Mouse (Mus musculus) spleen, adult 2 months (tissue): ENCODE data around the gene Egflam. TPM values are rescaled to one million over a fixed set of nuclear protein-coding genes. Genes with fewer than 3 reads are reported as not detected.

Experiments used
- DNase-seq, 2 experiments: peaks; one replicate each; pipeline versions ENCODE4 v3.0.0 to v3.0.0-alpha.2; 2012 to 2021; ENCODE audit warnings: low spot score in 2 of 2, low read depth in 1 of 2
- H3K27ac ChIP-seq: fragments of 200-500 bp; 2 replicates; pipeline ENCODE4 v1.5.1; 2012; ENCODE audit warnings: low read length, inconsistent platforms; ENCODE audit not compliant: insufficient read depth
- H3K27me3 ChIP-seq: fragments of 200-500 bp; 2 replicates; pipeline ENCODE4 v1.6.1; 2012; ENCODE audit warnings: mild to moderate bottlenecking, moderate library complexity, low read length, inconsistent platforms; ENCODE audit not compliant: control insufficient read depth, insufficient read depth
- H3K36me3 ChIP-seq: fragments of 200-500 bp; 2 replicates; pipeline ENCODE4 v1.6.1; 2012; ENCODE audit warnings: mild to moderate bottlenecking, low read length, inconsistent platforms; ENCODE audit not compliant: control insufficient read depth, insufficient read depth
- H3K4me1 ChIP-seq: fragments of 200-500 bp; 2 replicates; pipeline ENCODE4 v1.6.1; 2011; ENCODE audit warnings: inconsistent platforms; ENCODE audit not compliant: control insufficient read depth, insufficient read depth, insufficient read length
- H3K4me3 ChIP-seq: fragments of 200-500 bp; 2 replicates; pipeline ENCODE4 v1.5.1; 2011; ENCODE audit warnings: mild to moderate bottlenecking, inconsistent platforms; ENCODE audit not compliant: insufficient read depth, insufficient read length; ENCODE audit errors: extremely low read depth
- CTCF ChIP-seq: fragments of 200-500 bp; IDR thresholded peaks from 2 replicates; pipeline ENCODE4 v1.5.1; 2011; ENCODE audit warnings: mild to moderate bottlenecking, inconsistent platforms; ENCODE audit not compliant: insufficient read depth, insufficient read length, insufficient replicate concordance; ENCODE audit errors: extremely low read depth
- POLR2A ChIP-seq: fragments of 200-500 bp; IDR thresholded peaks from 2 replicates; pipeline ENCODE4 v1.6.1; 2011; ENCODE audit warnings: low read depth, low read length, inconsistent platforms
- WGBS: fragments of 180-500 bp; shearing (Covaris S2); methylation state at CpG from one replicate; pipeline ENCODE4 v1.1.7; 2018; 5-methylcytosine and 5-hydroxymethylcytosine counted together
- polyA plus RNA-seq: library from polyadenylated mRNA; depleted of rRNA; stranded (reverse); fragments of >200 nt; gene quantifications from 2 replicates; pipeline ENCODE4 v1.2.3, GENCODE M21; 2012

Gene Egflam
- polyA plus RNA-seq, 1 experiment, result 2.6 TPM

DNA sequence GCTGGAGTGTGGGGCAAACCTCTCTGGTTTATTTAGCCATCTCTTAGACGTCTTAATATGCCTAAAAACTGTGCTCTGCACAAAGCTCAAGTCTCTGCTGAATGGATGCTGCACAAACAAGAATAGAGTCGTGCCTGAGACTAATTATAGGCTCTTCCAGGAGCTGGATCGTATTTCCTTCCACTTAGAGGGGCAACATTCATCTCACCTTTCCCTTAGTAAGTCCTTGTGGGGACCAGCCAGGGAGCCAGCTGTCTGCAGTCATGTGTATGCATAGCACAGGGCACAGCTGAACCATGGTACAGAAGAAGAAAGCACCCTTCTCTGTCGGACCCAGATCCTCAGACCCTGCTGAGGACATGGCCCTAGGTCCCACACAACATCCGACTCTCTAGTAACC, 192.1 kb downstream of the Egflam start:
- H3K4me3 ChIP-seq, result no peak overlapping the region
- 54% methylated on average over 5 of the region's 5 CpGs for WGBS
- TF ChIP-seq POLR2A, result no peak
- TF ChIP-seq CTCF, result no peak
- H3K36me3 ChIP-seq, result no peaks in the 10 kb centered on the region
- H3K4me1 ChIP-seq, result no peaks in the 10 kb centered on the region
- H3K27me3 ChIP-seq, result peaks cover 4% of the 10 kb centered on the region
- DNase-seq, result no peak
- no peak overlapping the region for H3K27ac ChIP-seq

DNA sequence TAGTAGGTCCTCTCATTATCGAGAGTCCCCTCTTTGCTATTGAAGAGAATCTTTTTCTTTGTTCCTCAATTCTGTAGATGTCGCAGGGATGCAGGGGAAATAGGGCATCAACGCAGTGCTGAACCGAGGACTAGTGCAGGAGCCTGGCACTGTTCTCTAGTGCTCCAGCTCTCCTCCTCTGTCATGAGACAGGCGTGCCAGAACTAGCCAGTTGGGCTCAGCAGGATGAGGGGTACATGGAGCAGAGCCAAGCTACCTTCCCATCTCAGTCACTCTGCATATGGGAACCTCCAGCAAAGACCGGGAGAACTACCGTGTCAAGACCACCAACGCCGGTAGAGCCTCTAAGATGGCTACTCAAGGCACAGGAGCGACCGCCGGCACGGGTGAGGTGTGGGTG, 193.3 kb downstream of the Egflam start:
- TF ChIP-seq POLR2A (no peak), CTCF (no peak)
- DNase-seq, result no peak
- Histone ChIP-seq H3K36me3 (no peaks in the 10 kb centered on the region), H3K27ac (no peak overlapping the region), H3K4me3 (no peak overlapping the region), H3K4me1 (no peaks in the 10 kb centered on the region), H3K27me3 (peaks cover 4% of the 10 kb centered on the region)
- WGBS, result 84% methylated on average over 13 of the region's 13 CpGs

DNA sequence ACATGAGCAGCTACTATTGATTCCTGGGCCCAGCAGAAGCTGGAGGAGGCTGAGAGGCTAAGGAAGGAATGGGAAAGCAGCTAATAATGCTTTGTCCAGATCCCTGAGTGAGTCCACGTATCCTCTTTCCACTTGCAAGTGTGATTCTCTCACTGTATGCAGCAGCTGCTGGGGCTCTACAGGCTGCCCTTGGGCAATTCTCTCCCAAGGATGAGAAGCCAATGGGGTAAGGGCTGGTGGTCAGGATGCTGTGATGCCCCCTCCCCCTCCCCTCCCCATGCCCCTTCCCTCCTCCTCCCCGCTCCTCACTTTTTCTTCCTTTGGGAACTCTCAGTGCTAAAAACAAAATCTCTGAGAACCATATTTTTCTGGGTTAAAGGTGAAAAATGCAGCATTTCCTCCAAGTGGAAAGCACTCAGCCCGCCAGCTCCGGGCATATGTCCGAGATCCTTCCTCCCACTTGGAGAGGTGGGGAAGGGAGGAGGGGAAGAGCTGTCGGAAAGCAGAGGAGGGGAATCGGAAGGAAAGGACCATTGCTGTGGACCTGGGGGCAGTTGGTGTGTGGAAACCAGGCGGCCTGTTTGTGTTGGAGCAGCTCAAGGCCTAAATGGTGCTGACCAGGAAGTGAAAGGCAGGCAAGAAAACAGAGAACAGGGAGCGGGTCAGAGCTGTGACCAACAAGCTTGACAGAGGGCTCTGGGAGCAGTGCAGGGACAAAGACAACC, 194.4 kb downstream of the Egflam start:
- peaks cover 4% of the 10 kb centered on the region for H3K27me3 ChIP-seq
- H3K4me3 ChIP-seq, result no peak overlapping the region
- H3K4me1 ChIP-seq, result no peaks in the 10 kb centered on the region
- no peak for DNase-seq
- 52% methylated on average over 9 of the region's 9 CpGs for WGBS
- no peaks in the 10 kb centered on the region for H3K36me3 ChIP-seq
- TF ChIP-seq POLR2A, result no peak
- no peak for TF ChIP-seq CTCF
- H3K27ac ChIP-seq, result peak overlapping the region; percentile 25; the same call in 1 of the 2 replicates

DNA sequence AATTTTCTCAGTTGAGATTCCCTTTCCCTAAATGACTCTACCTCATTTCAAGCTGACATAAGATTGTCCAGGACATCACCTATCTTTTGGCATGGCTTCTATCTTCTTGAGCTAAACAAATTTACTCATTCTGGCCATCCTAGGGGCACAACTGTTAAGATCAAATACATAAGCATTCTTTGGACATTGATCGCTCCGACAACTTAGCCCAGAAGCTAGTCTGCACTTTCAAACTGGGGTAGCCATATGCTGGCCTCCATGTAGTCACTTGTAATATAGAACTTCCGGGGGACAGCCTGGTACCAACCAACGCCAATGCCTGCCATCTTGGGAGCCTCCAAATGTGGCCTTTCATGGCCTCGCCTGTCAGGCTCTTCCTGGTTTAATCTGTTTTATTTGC, 195.2 kb downstream of the Egflam start:
- H3K4me1 ChIP-seq, result no peaks in the 10 kb centered on the region
- TF ChIP-seq CTCF, result no peak
- no peak for TF ChIP-seq POLR2A
- H3K36me3 ChIP-seq, result no peaks in the 10 kb centered on the region
- DNase-seq, result no peak
- H3K27ac ChIP-seq, result no peak overlapping the region
- WGBS, result 82% methylated on average over 5 of the region's 5 CpGs
- no peak overlapping the region for H3K4me3 ChIP-seq
- peaks cover 4% of the 10 kb centered on the region for H3K27me3 ChIP-seq

DNA sequence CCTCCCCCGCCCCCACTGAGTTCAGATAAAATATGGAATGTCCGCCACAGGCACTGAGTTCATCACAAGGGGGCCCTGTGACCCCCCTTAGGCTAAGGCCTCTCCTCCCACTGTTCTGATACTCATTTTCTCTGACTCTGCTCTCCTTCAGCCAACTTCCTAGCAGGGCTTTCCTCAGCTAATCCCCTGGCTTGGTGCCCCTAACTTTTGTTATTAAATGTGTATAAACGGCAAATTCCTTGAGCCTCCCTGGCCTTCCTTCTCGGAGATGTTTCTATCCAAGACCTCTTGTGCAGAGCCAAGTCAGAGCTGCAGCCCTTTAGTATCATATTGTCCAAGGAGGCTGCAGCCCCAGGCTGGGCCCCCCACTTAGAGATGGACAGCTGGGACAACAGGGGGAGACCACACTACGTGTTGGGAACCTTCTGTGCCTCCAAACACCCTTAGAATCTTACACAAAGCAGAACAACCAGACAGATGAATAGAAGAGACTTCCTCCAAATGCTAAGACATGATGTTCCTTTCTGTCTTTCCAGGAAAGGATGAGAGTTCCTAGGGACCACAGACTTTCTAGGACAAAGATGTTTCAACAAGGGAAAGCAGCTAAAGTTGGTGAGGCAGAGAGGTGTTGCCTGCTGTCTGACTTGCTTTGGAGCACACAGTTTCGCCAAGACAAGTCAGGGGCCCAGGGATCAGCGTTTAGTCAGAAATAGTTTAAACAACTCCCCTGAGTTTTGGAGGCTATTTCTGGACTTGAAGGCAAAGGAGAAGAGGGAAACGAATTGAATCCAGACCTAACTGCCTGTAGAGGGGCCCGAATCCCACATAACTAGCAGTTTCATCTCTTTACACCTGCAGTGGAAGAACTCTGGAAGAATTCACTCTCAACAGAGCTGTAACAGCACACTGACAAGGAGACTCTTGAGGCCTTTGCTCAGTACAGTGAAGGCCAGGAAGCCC, 196.5 kb downstream of the Egflam start:
- Histone ChIP-seq H3K36me3 (no peaks in the 10 kb centered on the region), H3K4me3 (no peak overlapping the region), H3K27ac (peak overlapping the region; percentile 14; the same call in 1 of the 2 replicates), H3K4me1 (no peaks in the 10 kb centered on the region), H3K27me3 (peaks cover 4% of the 10 kb centered on the region)
- no peak for DNase-seq
- TF ChIP-seq POLR2A (no peak), CTCF (no peak)
- WGBS, result 65% methylated on average over 9 of the region's 9 CpGs

DNA sequence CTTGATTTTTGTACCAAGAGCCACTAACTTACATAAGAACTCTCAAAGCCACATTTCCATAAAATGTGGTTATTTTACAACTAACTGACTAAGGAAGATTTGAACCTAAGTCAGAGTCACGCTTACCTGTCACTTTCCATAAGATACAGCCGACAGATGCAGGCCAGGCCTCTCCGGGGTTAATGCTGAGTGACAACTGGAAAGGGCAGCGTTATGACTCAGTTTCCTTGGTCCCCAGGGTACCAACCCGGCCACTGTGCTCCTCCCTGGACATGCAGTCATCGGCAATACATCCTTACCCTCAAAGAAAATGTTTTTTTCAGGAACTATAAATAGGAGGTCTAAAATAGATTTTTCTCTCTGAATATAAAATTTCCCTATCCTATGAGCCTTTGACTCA, 197.9 kb downstream of the Egflam start:
- TF ChIP-seq POLR2A (no peak), CTCF (no peak)
- 68% methylated on average over 6 of the region's 6 CpGs for WGBS
- H3K27me3 ChIP-seq, result peaks cover 4% of the 10 kb centered on the region

More for the DNA sequence above, 197.9 kb downstream of the Egflam start:
- H3K36me3 ChIP-seq, result no peaks in the 10 kb centered on the region
- no peak overlapping the region for H3K4me3 ChIP-seq
- DNase-seq, result no peak
- no peak overlapping the region for H3K27ac ChIP-seq
- no peaks in the 10 kb centered on the region for H3K4me1 ChIP-seq
